Mouse (Mus musculus): Measurements from ENCODE around the gene Cdc6. TPM values are rescaled to one million over a fixed set of nuclear protein-coding genes. Genes with fewer than 3 reads are reported as not detected.
"Not testable (repeated sequence)": the region's sequence is repeated elsewhere in the genome, so short reads cannot be mapped to it uniquely, and the experiment has no call there.

Cdc6 gene
- polyA plus RNA-seq, 1 experiment from 2014 or later = 33.1 TPM

DNA sequence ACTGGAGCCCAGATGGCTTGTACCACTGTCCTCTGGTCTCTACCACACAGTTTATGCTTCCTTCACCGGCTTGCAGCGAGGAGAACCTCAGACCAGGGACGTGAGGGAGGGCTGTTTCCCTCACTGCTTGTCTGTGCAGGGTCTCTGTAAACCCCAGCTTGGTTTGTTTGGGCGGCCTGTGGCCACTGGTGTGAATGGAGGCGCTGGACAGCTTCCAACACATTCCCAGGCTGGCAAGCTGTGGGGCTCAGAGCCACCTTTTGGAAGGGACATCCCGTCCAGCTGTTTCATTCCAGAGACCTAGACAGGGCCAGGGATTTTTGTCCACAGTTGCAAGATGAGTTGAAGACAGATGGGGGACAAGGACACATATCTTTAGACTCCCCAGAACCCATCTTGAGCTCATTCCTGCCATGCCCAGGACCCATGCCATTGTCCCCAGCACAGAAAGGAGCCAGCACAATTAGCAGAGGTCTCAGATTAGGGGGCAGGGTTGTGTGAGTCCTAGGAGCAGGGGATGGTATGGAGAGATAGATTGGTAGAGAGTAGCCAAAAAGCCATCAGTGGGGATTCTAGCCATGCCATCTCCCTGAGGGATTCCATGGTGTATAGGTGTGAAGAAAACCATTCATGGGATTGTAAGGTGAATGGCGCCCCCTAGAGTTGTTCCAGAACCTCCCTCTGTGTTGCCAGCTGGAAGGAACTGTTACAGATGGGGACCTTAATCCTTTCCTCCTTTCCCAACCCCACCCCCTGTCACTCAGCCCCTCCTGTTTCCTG, 24.1 kb downstream of the Cdc6 start:
- DNase-seq (ENCODE audit: low spot score) = no peak
- Histone ChIP-seq H3K36me3 (ENCODE audit: control insufficient read depth, insufficient read depth, low read length) (no peaks in the 10 kb centered on the region), H3K27ac (ENCODE audit: low read depth, low read length) (peak overlapping the region; percentile 54), H3K9ac (ENCODE audit: low read depth, low read length) (no peak overlapping the region), H3K4me3 (ENCODE audit: low read depth, low read length) (no peak overlapping the region), H3K4me1 (replicated peaks; ENCODE audit: control insufficient read depth, insufficient read depth, low read length) (peaks cover 40% of the 10 kb centered on the region), H3K4me2 (replicated peaks; ENCODE audit: low read depth, low read length) (no peak overlapping the region), H3K9me3 (ENCODE audit: control insufficient read depth, low read length) (no peaks in the 10 kb centered on the region), H3K27me3 (ENCODE audit: control insufficient read depth, insufficient read depth, low read length) (no peaks in the 10 kb centered on the region; the same call in 1 of the 2 replicates)
- no peak for ATAC-seq (ENCODE audit: low FRiP score)
- WGBS = 32% methylated on average over 7 of the region's 7 CpGs

DNA sequence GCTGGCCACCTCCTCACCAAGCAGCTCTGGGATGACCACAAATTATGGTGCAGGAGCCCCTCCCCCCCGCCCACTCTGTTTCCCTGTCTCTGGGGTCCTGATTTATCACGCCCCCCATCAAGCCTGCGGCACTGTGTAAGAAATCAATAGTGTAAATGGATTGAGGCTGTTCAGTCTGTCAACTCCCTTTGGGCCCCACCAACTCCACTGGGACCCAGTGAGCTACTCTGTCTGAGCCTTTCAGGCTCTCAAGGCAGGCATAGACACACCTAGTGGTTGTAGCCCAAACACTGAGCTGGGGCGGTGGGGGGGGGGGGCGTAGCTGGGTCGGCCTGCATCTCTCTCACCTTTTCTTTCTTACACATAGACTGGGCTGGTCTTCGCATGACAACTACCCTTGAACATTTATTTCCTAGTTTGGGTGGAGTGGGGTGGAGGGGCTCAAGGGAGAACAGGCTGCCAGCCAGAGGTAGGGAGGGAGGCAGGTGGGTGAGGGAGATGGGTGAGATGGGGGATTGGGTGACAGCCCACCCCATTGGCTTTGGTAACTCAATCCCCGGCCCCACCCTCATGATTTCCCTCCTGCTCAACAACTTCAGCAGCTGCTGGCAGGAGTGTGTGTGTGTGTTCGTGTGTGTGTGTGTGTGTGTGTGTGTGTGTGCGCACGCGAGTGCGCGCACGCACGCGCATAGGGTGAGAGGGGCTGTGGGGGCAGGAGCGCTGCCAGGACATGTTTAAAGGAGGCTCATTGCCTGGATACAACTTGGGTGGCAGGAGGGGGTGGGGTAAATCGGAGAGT, 24.9 kb downstream of the Cdc6 start:
- Histone ChIP-seq H3K36me3 (ENCODE audit: control insufficient read depth, insufficient read depth, low read length) (no peaks in the 10 kb centered on the region), H3K9ac (ENCODE audit: low read depth, low read length) (no peak overlapping the region), H3K27me3 (ENCODE audit: control insufficient read depth, insufficient read depth, low read length) (no peaks in the 10 kb centered on the region; the same call in 1 of the 2 replicates), H3K4me3 (ENCODE audit: low read depth, low read length) (0 out of 2 replicates have a peak overlapping the region, but pooled peaks have one; percentile 2), H3K27ac (ENCODE audit: low read depth, low read length) (peak overlapping the region; percentile 54), H3K4me1 (replicated peaks; ENCODE audit: control insufficient read depth, insufficient read depth, low read length) (peaks cover 43% of the 10 kb centered on the region), H3K9me3 (ENCODE audit: control insufficient read depth, low read length) (no peaks in the 10 kb centered on the region), H3K4me2 (replicated peaks; ENCODE audit: low read depth, low read length) (no peak overlapping the region; the same call in 1 of the 2 replicates)
- WGBS = 29% methylated on average over 19 of the region's 19 CpGs
- ATAC-seq (ENCODE audit: low FRiP score) (peak; percentile 39; the same call in 1 of the 2 replicates), DNase-seq (ENCODE audit: low spot score) (peak; percentile 52)

DNA sequence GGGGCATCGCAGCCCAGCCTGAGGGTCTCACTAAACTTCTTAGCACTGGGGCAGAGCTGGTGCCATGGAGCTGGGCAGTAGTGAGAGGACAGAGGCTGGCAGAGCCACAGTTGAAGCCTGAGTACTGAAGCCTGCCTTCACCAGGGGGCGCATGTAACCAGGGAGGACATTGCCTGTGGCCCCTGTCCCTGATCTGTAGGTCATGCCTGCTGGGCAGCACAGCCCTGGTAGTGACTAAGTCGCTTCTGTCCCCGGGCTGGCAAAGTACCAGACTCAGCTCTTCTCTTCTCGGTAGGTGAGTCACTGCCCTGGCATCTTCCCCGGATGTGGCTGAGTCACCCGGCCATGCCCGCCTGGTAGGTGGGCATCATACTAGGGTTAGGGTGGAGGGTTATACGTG, 25.6 kb downstream of the Cdc6 start:
- no peak overlapping the region for H3K4me2 ChIP-seq (replicated peaks; ENCODE audit: low read depth, low read length)
- DNase-seq (ENCODE audit: low spot score) = no peak

DNA sequence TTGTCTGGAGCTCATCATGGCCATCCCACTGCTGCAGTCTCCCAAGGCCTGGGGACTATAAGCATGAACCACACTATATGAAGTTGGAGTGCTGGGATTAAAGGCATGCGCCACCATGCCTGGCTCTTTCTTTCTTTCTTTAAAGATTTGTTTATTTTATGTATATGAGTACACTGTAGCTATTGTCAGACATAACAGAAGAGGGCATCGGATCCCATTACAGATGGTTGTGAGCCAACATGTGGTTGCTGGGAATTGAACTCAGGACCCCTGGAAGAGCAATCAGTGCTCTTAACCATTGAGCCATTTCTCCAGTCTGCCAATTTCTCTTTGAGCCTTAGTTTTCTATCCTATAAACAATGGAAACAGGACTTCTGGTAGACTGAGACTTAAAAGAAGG, 26.2 kb downstream of the Cdc6 start:
- not testable (repeated sequence) for H3K4me2 ChIP-seq (replicated peaks; ENCODE audit: low read depth, low read length); H3K36me3 ChIP-seq (ENCODE audit: control insufficient read depth, insufficient read depth, low read length); H3K9ac ChIP-seq (ENCODE audit: low read depth, low read length); H3K9me3 ChIP-seq (ENCODE audit: control insufficient read depth, low read length); H3K27ac ChIP-seq (ENCODE audit: low read depth, low read length); H3K27me3 ChIP-seq (ENCODE audit: control insufficient read depth, insufficient read depth, low read length); DNase-seq (ENCODE audit: low spot score); H3K4me3 ChIP-seq (ENCODE audit: low read depth, low read length); ATAC-seq (ENCODE audit: low FRiP score)
- WGBS = 91% methylated on average over 2 of the region's 2 CpGs
- peaks cover 45% of the 10 kb centered on the region for H3K4me1 ChIP-seq (replicated peaks; ENCODE audit: control insufficient read depth, insufficient read depth, low read length)

More for the DNA sequence above, 25.6 kb downstream of the Cdc6 start:
- Histone ChIP-seq H3K4me1 (replicated peaks; ENCODE audit: control insufficient read depth, insufficient read depth, low read length) (peaks cover 45% of the 10 kb centered on the region), H3K9ac (ENCODE audit: low read depth, low read length) (no peak overlapping the region), H3K4me3 (ENCODE audit: low read depth, low read length) (no peak overlapping the region), H3K9me3 (ENCODE audit: control insufficient read depth, low read length) (no peaks in the 10 kb centered on the region), H3K27me3 (ENCODE audit: control insufficient read depth, insufficient read depth, low read length) (no peaks in the 10 kb centered on the region; the same call in 1 of the 2 replicates), H3K27ac (ENCODE audit: low read depth, low read length) (0 out of 2 replicates have a peak overlapping the region, but pooled peaks have one; percentile 24), H3K36me3 (ENCODE audit: control insufficient read depth, insufficient read depth, low read length) (no peaks in the 10 kb centered on the region)
- ATAC-seq (ENCODE audit: low FRiP score) = no peak
- 48% methylated on average over 9 of the region's 9 CpGs for WGBS

DNA sequence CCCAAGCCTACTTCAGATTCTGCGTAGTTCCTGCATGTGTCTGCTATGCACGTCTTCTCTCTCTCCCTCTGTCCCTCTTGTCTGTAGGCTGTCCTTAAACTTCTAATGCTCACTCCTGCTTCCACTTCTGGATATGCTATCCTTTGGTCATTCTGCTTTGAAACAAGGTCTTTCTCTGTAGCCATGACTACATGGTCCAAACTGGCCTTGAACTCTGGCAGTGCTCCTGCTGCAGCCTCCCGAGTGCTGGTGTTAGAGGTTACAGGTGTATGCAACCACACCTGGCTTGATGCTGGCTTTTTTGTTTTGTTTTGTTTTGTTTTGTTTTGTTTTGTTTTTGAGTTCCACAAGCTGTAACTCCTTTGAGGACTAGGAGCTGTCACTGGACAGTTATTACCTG, 26.8 kb downstream of the Cdc6 start:
- no peak overlapping the region for H3K9ac ChIP-seq (ENCODE audit: low read depth, low read length)
- DNase-seq (ENCODE audit: low spot score) (no peak), ATAC-seq (ENCODE audit: low FRiP score) (no peak)
- no peak overlapping the region for H3K4me3 ChIP-seq (ENCODE audit: low read depth, low read length)
- H3K4me1 ChIP-seq (replicated peaks; ENCODE audit: control insufficient read depth, insufficient read depth, low read length) = peaks cover 44% of the 10 kb centered on the region
- H3K27me3 ChIP-seq (ENCODE audit: control insufficient read depth, insufficient read depth, low read length) = no peaks in the 10 kb centered on the region; the same call in 1 of the 2 replicates
- H3K36me3 ChIP-seq (ENCODE audit: control insufficient read depth, insufficient read depth, low read length) = no peaks in the 10 kb centered on the region
- H3K27ac ChIP-seq (ENCODE audit: low read depth, low read length) = no peak overlapping the region
- H3K4me2 ChIP-seq (replicated peaks; ENCODE audit: low read depth, low read length) = no peak overlapping the region
- H3K9me3 ChIP-seq (ENCODE audit: control insufficient read depth, low read length) = no peaks in the 10 kb centered on the region
- 91% methylated on average over 3 of the region's 3 CpGs for WGBS

DNA sequence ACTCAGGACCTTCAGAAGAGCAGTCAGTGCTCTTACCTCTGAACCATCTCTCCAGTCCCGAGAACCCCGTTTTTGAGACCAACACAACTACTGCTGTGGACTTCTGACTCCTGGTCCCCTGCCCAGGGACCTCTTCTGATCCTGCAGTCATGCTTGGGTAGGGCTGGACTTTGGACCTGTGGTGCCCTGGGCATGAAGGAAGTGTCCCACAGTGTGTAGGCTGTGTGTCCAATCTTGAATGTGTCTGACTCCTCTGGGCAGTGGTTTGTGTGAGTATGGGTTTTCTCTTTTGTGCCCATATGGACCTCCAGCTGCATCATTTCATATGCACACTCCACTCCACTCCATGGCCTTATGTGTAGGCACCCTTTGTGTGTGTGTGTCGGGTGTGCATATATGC, 27.5 kb downstream of the Cdc6 start:
- H3K4me3 ChIP-seq (ENCODE audit: low read depth, low read length) = no peak overlapping the region
- no peak overlapping the region for H3K9ac ChIP-seq (ENCODE audit: low read depth, low read length)
- H3K9me3 ChIP-seq (ENCODE audit: control insufficient read depth, low read length) = no peaks in the 10 kb centered on the region
- no peak for ATAC-seq (ENCODE audit: low FRiP score)
- H3K4me2 ChIP-seq (replicated peaks; ENCODE audit: low read depth, low read length) = no peak overlapping the region
- H3K27ac ChIP-seq (ENCODE audit: low read depth, low read length) = no peak overlapping the region
- H3K36me3 ChIP-seq (ENCODE audit: control insufficient read depth, insufficient read depth, low read length) = no peaks in the 10 kb centered on the region
- H3K27me3 ChIP-seq (ENCODE audit: control insufficient read depth, insufficient read depth, low read length) = no peaks in the 10 kb centered on the region; the same call in 1 of the 2 replicates
- peaks cover 49% of the 10 kb centered on the region for H3K4me1 ChIP-seq (replicated peaks; ENCODE audit: control insufficient read depth, insufficient read depth, low read length)
- WGBS = 90% methylated on average over 3 of the region's 3 CpGs
- no peak for DNase-seq (ENCODE audit: low spot score)

DNA sequence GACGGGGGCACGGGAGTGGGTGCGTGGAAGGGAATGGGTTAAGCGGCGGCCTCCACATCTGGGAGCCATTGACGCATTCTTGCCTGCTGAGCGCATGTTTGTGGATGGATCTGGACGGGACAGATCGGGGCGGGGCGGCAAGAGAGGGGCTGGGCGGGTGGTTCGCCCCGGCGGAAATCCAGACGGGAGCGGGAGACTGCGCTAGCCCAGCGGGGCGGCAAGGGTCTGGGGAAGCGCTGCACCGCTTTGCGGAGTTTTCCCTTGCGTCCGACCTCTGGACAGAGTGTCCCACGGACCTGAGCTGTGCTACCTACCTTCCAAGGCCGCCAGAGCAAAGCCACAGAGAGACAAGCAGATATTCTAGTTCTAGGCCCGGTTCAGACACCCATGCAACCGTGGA, 28.6 kb downstream of the Cdc6 start:
- Histone ChIP-seq H3K36me3 (ENCODE audit: control insufficient read depth, insufficient read depth, low read length) (no peaks in the 10 kb centered on the region), H3K4me3 (ENCODE audit: low read depth, low read length) (peak overlapping the region; percentile 65), H3K9me3 (ENCODE audit: control insufficient read depth, low read length) (no peaks in the 10 kb centered on the region), H3K4me1 (replicated peaks; ENCODE audit: control insufficient read depth, insufficient read depth, low read length) (peaks cover 56% of the 10 kb centered on the region), H3K4me2 (replicated peaks; ENCODE audit: low read depth, low read length) (peak overlapping the region; percentile 98), H3K27ac (ENCODE audit: low read depth, low read length) (peak overlapping the region; percentile 25; the same call in 1 of the 2 replicates), H3K9ac (ENCODE audit: low read depth, low read length) (peak overlapping the region; percentile 23; the same call in 1 of the 2 replicates), H3K27me3 (ENCODE audit: control insufficient read depth, insufficient read depth, low read length) (no peaks in the 10 kb centered on the region; the same call in 1 of the 2 replicates)
- DNase-seq (ENCODE audit: low spot score) (peak; percentile 72), ATAC-seq (ENCODE audit: low FRiP score) (no peak)
- WGBS = 2% methylated on average over 29 of the region's 29 CpGs

DNA sequence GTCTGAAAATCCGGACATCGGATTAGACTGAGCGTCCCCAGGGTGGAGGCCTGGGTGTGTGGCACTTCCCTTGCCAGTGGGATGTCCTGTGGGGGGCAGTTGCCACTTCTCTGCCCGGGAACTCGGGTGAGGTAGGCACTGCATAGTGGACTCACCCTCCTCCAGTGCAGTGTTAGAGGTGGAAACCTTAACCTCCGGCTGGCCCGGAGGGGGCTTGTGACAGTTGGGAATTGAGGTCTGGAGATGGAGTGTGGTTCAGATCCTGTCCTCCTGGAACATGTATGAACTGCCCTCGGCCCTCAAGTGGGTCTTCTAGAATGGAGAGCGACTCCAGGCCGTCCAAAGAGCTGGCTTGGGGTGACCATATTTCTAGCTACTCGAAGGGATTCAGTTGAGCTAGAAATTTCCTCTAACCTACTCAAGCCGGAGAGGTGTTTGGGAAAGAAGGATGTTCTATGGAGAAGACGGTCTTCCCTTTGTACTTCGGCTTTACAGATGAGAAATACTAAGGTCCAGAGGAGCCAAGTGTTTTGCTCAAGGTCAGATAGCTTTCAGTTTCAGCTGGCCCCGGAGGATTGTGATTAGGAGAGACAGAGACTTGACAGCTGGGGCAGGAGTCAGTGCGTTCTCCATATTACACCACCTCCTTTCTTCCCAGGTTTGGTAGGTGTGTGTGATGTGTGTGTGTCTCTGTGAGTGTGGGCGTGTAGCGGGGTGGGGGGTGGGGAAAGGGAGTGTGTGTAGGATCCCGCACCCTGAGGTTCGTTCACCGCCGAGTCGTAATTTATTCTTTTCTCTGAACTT, 29.2 kb downstream of the Cdc6 start:
- no peaks in the 10 kb centered on the region for H3K36me3 ChIP-seq (ENCODE audit: control insufficient read depth, insufficient read depth, low read length)
- no peaks in the 10 kb centered on the region; the same call in 1 of the 2 replicates for H3K27me3 ChIP-seq (ENCODE audit: control insufficient read depth, insufficient read depth, low read length)
- 1% methylated on average over 23 of the region's 23 CpGs for WGBS
- peak; percentile 49 for DNase-seq (ENCODE audit: low spot score)
- H3K9ac ChIP-seq (ENCODE audit: low read depth, low read length) = peak overlapping the region; percentile 28; the same call in 1 of the 2 replicates
- H3K4me2 ChIP-seq (replicated peaks; ENCODE audit: low read depth, low read length) = peak overlapping the region; percentile 98
- no peaks in the 10 kb centered on the region for H3K9me3 ChIP-seq (ENCODE audit: control insufficient read depth, low read length)
- H3K27ac ChIP-seq (ENCODE audit: low read depth, low read length) = peak overlapping the region; percentile 58; the same call in 1 of the 2 replicates
- H3K4me3 ChIP-seq (ENCODE audit: low read depth, low read length) = peak overlapping the region; percentile 65
- ATAC-seq (ENCODE audit: low FRiP score) = peak; percentile 41
- peaks cover 55% of the 10 kb centered on the region for H3K4me1 ChIP-seq (replicated peaks; ENCODE audit: control insufficient read depth, insufficient read depth, low read length)

All from hindbrain, embryonic 11.5 days (tissue).